Mouse (Mus musculus) embryo, embryonic 11.5 days (tissue): ENCODE measurements at regions not wholly inside any gene's neighbourhood (a gene's known extent, or its start where the extent isn't known, plus 50 kb on each side); places are given as distances from the start of the nearest gene placed in this dataset.
A peak's percentile ranks its signal among the peaks of the same experiment; 100 is the strongest.

ENCODE experiments used
- DNase-seq: peaks from one replicate; pipeline ENCODE4 v3.0.0-alpha.2; 2012; ENCODE audit warnings: low read depth, low spot score

GRCm38 (mm10) chr16:27878499-27878898 is 489.8 kb downstream of the Ccdc50 start:
- DNase-seq, result no peak

- no peak for DNase-seq
Measured at GRCm38 (mm10) chr16:27878950-27879349, 490.3 kb downstream of the Ccdc50 start.

GRCm38 (mm10) chr16:27884363-27884762 is 495.7 kb downstream of the Ccdc50 start:
- DNase-seq, result no peak

GRCm38 (mm10) chr16:27906036-27906435 is 517.4 kb downstream of the Ccdc50 start:
- DNase-seq, result no peak

- DNase-seq, result no peak
Measured at GRCm38 (mm10) chr16:27915422-27915821, 526.8 kb downstream of the Ccdc50 start.

GRCm38 (mm10) chr16:27925528-27926360 is 537.1 kb downstream of the Ccdc50 start:
- no peak for DNase-seq

- peak; percentile 7 for DNase-seq
Measured at GRCm38 (mm10) chr16:27926361-27926651, 537.6 kb downstream of the Ccdc50 start.

GRCm38 (mm10) chr16:27949291-27949690 is 560.6 kb downstream of the Ccdc50 start:
- DNase-seq, result no peak

GRCm38 (mm10) chr16:27949811-27950210 is 561.1 kb downstream of the Ccdc50 start:
- DNase-seq, result no peak

- DNase-seq, result no peak
Measured at GRCm38 (mm10) chr16:27962811-27963210, 574.1 kb downstream of the Ccdc50 start.

- DNase-seq, result no peak
Measured at GRCm38 (mm10) chr16:27978730-27979440, 590.2 kb downstream of the Ccdc50 start.

- DNase-seq, result no peak
Measured at GRCm38 (mm10) chr16:28015276-28015897, 626.7 kb downstream of the Ccdc50 start.

- DNase-seq, result no peak
Measured at GRCm38 (mm10) chr16:28018311-28018710, 629.6 kb downstream of the Ccdc50 start.

- DNase-seq, result no peak
Measured at GRCm38 (mm10) chr16:28038954-28039353, 650.3 kb downstream of the Ccdc50 start.

- DNase-seq, result no peak
Measured at GRCm38 (mm10) chr16:28043046-28043445, 654.4 kb downstream of the Ccdc50 start.

GRCm38 (mm10) chr16:28064785-28065301 is 676.2 kb downstream of the Ccdc50 start:
- DNase-seq, result no peak

- no peak for DNase-seq
Measured at GRCm38 (mm10) chr16:28082891-28083649, 669.8 kb downstream of the Fgf12 start.

GRCm38 (mm10) chr16:28089489-28090134 is 663.3 kb downstream of the Fgf12 start:
- no peak for DNase-seq

GRCm38 (mm10) chr16:28104255-28105076 is 648.4 kb downstream of the Fgf12 start:
- DNase-seq, result peak; percentile 19

- no peak for DNase-seq
Measured at GRCm38 (mm10) chr16:28105085-28105484, 647.8 kb downstream of the Fgf12 start.
